10 mouse cellular contexts compared by ENCODE assay signal in genomic region chr6:13982606-13983389, GRCm38 (mm10).
DNase-seq lines count a peak whose midpoint lies in the region; ATAC-seq and TF ChIP-seq lines count a peak whose summit lies in the region.
"Had no signal": no experiment of that assay in that cellular context is flagged by ENCODE, and none has a peak within 500 bp of the region (broad histone marks: within the 10 kb centered on the region; RNA-seq: fewer than 3 reads in every experiment).

No protein-coding gene starts in this region.

- no peaks in the 10 kb centered on the region; the same call in 1 of the 2 replicates for H3K79me2 ChIP-seq in MEL (ENCODE audit: control insufficient read depth, insufficient read depth, low read length, poor library complexity)

- peak overlapping the region; percentile 74 for H3K9ac ChIP-seq in MEL (ENCODE audit: control insufficient read depth, low read depth, low read length, poor library complexity, severe bottlenecking)
- H3K9ac ChIP-seq: lung, embryonic 15.5 days had no signal

- peak; percentile 76 for DNase-seq in MEL (ENCODE audit: low read depth, low spot score)
- peak; percentile 28 for DNase-seq in brain, embryonic 18.5 days (ENCODE audit: low read depth, low spot score)
- DNase-seq in gastrocnemius, adult 2 months: peak; percentile 64
- DNase-seq in left cerebral cortex, postnatal 14 days (ENCODE audit: low spot score in 2 of 2): peak; percentile 40 to 53
- DNase-seq in yolk sac, embryonic 10.5 days (ENCODE audit: low spot score): no peak
- no peak for DNase-seq in natural killer cell, adult 2 months (ENCODE audit: low spot score in 2 of 2)
- no peak for DNase-seq in spleen, postnatal 10 days (ENCODE audit: low spot score in 2 of 2)
- DNase-seq: kidney, adult 9 months had no signal

- no peak for TF ChIP-seq RAD21 in MEL (IDR thresholded peaks at IDR 0.05; ENCODE audit: low read depth, low read length)

- no peak for TF ChIP-seq CTCF in MEL (IDR thresholded peaks at IDR 0.05 in 2 of 3, conservative IDR thresholded peaks at IDR 0.05 in 1 of 3; ENCODE audit: control insufficient read depth in 1 of 3, insufficient read depth in 1 of 3, low read depth in 2 of 3, low read length in 3 of 3, poor library complexity in 1 of 3, severe bottlenecking in 1 of 3)
- no peak for TF ChIP-seq CTCF in gastrocnemius, adult 2 months (IDR thresholded peaks at IDR 0.05)

- H3K36me3 ChIP-seq in MEL (ENCODE audit: control insufficient read depth in 1 of 2, insufficient read depth in 2 of 2, low read length in 2 of 2): no peaks in the 10 kb centered on the region; a peak in 1 of 4 replicates
- H3K36me3 ChIP-seq: lung, embryonic 15.5 days had no signal

- TF ChIP-seq POLR2A in MEL (IDR thresholded peaks at IDR 0.05; ENCODE audit: control insufficient read depth in 1 of 2, insufficient read depth in 1 of 2, low read depth in 1 of 2, low read length in 2 of 2, poor library complexity in 1 of 2): no peak

- peak overlapping the region; percentile 56; the same call in 1 of the 2 replicates for H3K27ac ChIP-seq in MEL (ENCODE audit: control insufficient read depth, low read depth, low read length)
- peak overlapping the region; percentile 80 for H3K27ac ChIP-seq in gastrocnemius, adult 2 months
- H3K27ac ChIP-seq: lung, embryonic 15.5 days had no signal

- H3K9me3 ChIP-seq in MEL (replicated peaks; ENCODE audit: insufficient read depth, low read length): no peaks in the 10 kb centered on the region
- H3K9me3 ChIP-seq: lung, embryonic 15.5 days had no signal

- H3K4me1 ChIP-seq in MEL (ENCODE audit: control insufficient read depth in 1 of 2, insufficient read depth in 2 of 2, low read length in 2 of 2): no peaks in the 10 kb centered on the region
- H3K4me1 ChIP-seq: lung, embryonic 15.5 days had no signal

- H3K4me3 ChIP-seq in MEL (ENCODE audit: control insufficient read depth in 1 of 2, insufficient read depth in 1 of 2, low read depth in 2 of 2, low read length in 2 of 2): peak overlapping the region; percentile 42 to 74
- peak overlapping the region; percentile 68 for H3K4me3 ChIP-seq in gastrocnemius, adult 2 months
- H3K4me3 ChIP-seq: lung, embryonic 15.5 days had no signal

- peak; percentile 62 to 71 for TF ChIP-seq EP300 in MEL (IDR thresholded peaks at IDR 0.05; ENCODE audit: low read depth in 1 of 2, low read length in 2 of 2)

- no peak for ATAC-seq in monocyte, adult 5-6 weeks (replicated peaks; ENCODE audit: insufficient number of reproducible peaks, low FRiP score, low TSS enrichment, poor library complexity, severe bottlenecking)

- H3K27me3 ChIP-seq in MEL (ENCODE audit: control insufficient read depth in 1 of 2, insufficient read depth in 2 of 2, low read length in 2 of 2): no peaks in the 10 kb centered on the region
- H3K27me3 ChIP-seq: lung, embryonic 15.5 days had no signal

- intact Hi-C loops in gastrocnemius, adult 2 months (cut with DNase I): no loop called here
- intact Hi-C loops in left cerebral cortex, postnatal 14 days (cut with DNase I): no loop called here

TF ChIP-seq in MEL, 35 proteins besides CTCF, POLR2A, EP300 and RAD21:
- TF ChIP-seq RCOR1 (IDR thresholded peaks at IDR 0.05; ENCODE audit: low read depth, low read length) (peak; percentile 36; the same call in 1 of the 2 replicates), SIN3A (IDR thresholded peaks at IDR 0.05; ENCODE audit: low read length) (peak; percentile 54), MAX (IDR thresholded peaks at IDR 0.05; ENCODE audit: low read length) (peak; percentile 83), MAFK (IDR thresholded peaks at IDR 0.05; ENCODE audit: borderline replicate concordance, low read depth, low read length) (no peak), ZC3H11A (IDR thresholded peaks at IDR 0.05; ENCODE audit: low read depth, low read length) (no peak), TCF12 (IDR thresholded peaks at IDR 0.05; ENCODE audit: low read depth, low read length) (peak; percentile 86), GATA1 (IDR thresholded peaks at IDR 0.05; ENCODE audit: low read depth, low read length) (peak; percentile 26; the same call in 1 of the 2 replicates), ZMIZ1 (IDR thresholded peaks at IDR 0.05; ENCODE audit: low read depth, low read length) (no peak), ETS1 (IDR thresholded peaks at IDR 0.05; ENCODE audit: low read depth, low read length) (peak; percentile 76), MXI1 (IDR thresholded peaks at IDR 0.05; ENCODE audit: low read depth, low read length) (peak; percentile 82), MEF2A (IDR thresholded peaks at IDR 0.05; ENCODE audit: extremely low read depth, insufficient replicate concordance, low read depth, low read length, poor library complexity, severe bottlenecking) (no peak), KAT2A (conservative IDR thresholded peaks at IDR 0.05; ENCODE audit: low read depth, low read length) (no peak; the same call in 1 of the 2 replicates), BHLHE40 (IDR thresholded peaks at IDR 0.05; ENCODE audit: borderline replicate concordance, low read depth, low read length) (peak; percentile 93), TAL1 (IDR thresholded peaks at IDR 0.05; ENCODE audit: low read length) (peak; percentile 39), HCFC1 (IDR thresholded peaks at IDR 0.05; ENCODE audit: low read depth, low read length) (0 out of 2 replicates have a peak, but pooled peaks have one; percentile 35), MYC (IDR thresholded peaks at IDR 0.05; ENCODE audit: low read depth, low read length) (peak; percentile 78), USF1 (IDR thresholded peaks at IDR 0.05; ENCODE audit: low read depth, low read length) (peak; percentile 61)

Comparison
In these comparisons a context has a peak if more than half of its experiments do, and no peak if none do; other contexts are left out.
1. DNase-seq: peak in MEL (single experiment), brain, embryonic 18.5 days (single experiment), gastrocnemius, adult 2 months (single experiment) and left cerebral cortex, postnatal 14 days (2 of 2); none in yolk sac, embryonic 10.5 days (single experiment), natural killer cell, adult 2 months (0 of 2) and spleen, postnatal 10 days (0 of 2).